28 mouse cellular contexts compared by ENCODE assay signal in the genomic region with DNA sequence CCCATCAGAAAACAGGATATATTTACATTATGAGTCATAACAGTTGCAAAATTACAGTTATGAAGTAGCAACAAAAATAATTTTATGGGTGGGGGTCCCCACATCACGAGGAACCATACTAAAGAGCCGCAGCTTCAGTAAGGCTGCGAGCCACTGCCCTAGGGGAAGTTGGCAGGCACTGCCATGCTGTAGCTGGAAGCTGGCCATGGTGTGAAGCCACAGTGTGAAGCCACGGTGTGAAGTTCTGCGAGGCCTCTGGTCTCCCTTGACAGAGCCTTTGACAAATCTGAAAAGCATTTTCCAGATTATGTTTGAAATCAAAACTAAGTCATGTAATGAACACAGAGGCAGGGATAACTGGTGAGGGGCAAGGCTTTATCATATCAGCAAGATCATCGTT.
"Had no signal": no experiment of that assay in that cellular context is flagged by ENCODE, and none has a peak within 500 bp of the region (broad histone marks: within the 10 kb centered on the region; RNA-seq: fewer than 3 reads in every experiment).

No protein-coding gene starts in this region.

- H3K9me3 ChIP-seq: kidney, embryonic 15.5 days; limb, embryonic 10.5 days; limb, embryonic 13.5 days; liver, embryonic 12.5 days; liver, embryonic 15.5 days; lung, embryonic 15.5 days; megakaryocyte, embryonic 14.5 days; midbrain, embryonic 10.5 days; neural tube, embryonic 12.5 days; neural tube, embryonic 15.5 days had no signal

- H3K36me3 ChIP-seq: kidney, embryonic 15.5 days; limb, embryonic 10.5 days; limb, embryonic 13.5 days; liver, embryonic 12.5 days; liver, embryonic 15.5 days; lung, embryonic 15.5 days; midbrain, embryonic 10.5 days; neural tube, embryonic 12.5 days; neural tube, embryonic 15.5 days had no signal

- H3K4me3 ChIP-seq: kidney, embryonic 15.5 days; left cerebral cortex, adult 2 months; limb, embryonic 10.5 days; limb, embryonic 13.5 days; liver, embryonic 12.5 days; liver, embryonic 15.5 days; lung, embryonic 15.5 days; megakaryocyte, embryonic 14.5 days; midbrain, embryonic 10.5 days; neural tube, embryonic 12.5 days; neural tube, embryonic 15.5 days had no signal

- H3K4me1 ChIP-seq: kidney, embryonic 15.5 days; limb, embryonic 10.5 days; limb, embryonic 13.5 days; liver, embryonic 12.5 days; liver, embryonic 15.5 days; lung, embryonic 15.5 days; midbrain, embryonic 10.5 days; neural tube, embryonic 12.5 days; neural tube, embryonic 15.5 days had no signal

- H3K27ac ChIP-seq: kidney, embryonic 15.5 days; left cerebral cortex, adult 2 months; limb, embryonic 10.5 days; limb, embryonic 13.5 days; liver, embryonic 12.5 days; liver, embryonic 15.5 days; lung, embryonic 15.5 days; midbrain, embryonic 10.5 days; neural tube, embryonic 12.5 days; neural tube, embryonic 15.5 days; stomach, postnatal 0 days had no signal

- H3K27me3 ChIP-seq: kidney, embryonic 15.5 days; limb, embryonic 13.5 days; liver, embryonic 12.5 days; liver, embryonic 15.5 days; lung, embryonic 15.5 days; neural tube, embryonic 12.5 days; neural tube, embryonic 15.5 days had no signal

- ATAC-seq: intestine, postnatal 0 days; liver, embryonic 12.5 days had no signal

- DNase-seq: kidney, adult 2 months; kidney, postnatal 10 days; kidney, postnatal 36 days; layer of hippocampus, postnatal 36 days; liver; lung, adult 18-20 months; lung, postnatal 10 days; lung, postnatal 36 days; midbrain, embryonic 14.5 days; right cerebral cortex, adult 18-20 months; right cerebral cortex, postnatal 14 days; right cerebral cortex, postnatal 4 days; thymus, adult 2 months; thymus, postnatal 14 days; thymus, postnatal 4 days had no signal

- H3K9ac ChIP-seq: kidney, embryonic 15.5 days; limb, embryonic 13.5 days; liver, embryonic 12.5 days; liver, embryonic 15.5 days; lung, embryonic 15.5 days; neural tube, embryonic 12.5 days; neural tube, embryonic 15.5 days had no signal
